Mouse (Mus musculus) cerebellum, adult 8-10 months (tissue): ENCODE results near the gene Olfr1512.
"Not testable (repeated sequence)": the region's sequence is repeated elsewhere in the genome, so short reads cannot be mapped to it uniquely, and the experiment has no call there.

Experiments
- DNase-seq: peaks from one replicate; pipeline ENCODE4 v3.0.0; 2022

Olfr1512 gene

DNA sequence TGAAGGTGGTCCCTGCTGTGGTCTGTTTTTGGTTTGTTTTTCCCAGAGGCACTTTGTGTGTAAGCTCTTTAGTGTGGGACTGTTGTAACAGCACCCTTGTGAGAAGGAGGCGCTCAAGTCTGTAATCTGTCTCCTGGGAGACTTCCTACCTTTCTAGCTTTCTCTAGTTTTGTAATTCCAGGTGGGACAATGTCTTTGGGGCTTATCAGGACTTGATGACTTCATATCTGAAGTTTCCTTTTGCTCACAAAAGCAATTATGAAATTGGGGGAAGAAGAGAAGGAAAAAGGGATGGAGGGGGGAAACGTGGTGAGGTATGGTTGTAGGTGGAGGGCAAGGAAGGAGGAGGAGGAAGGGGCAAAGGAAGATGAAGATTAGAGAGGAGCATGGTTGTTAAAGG, at the start of gene Olfr1512:
Gene Olfr1512, minus strand, starts transcription at position 101 of the 400 bp plus-strand sequence.
- DNase-seq, result no peak

GRCm38 (mm10) chr14:52427686-52428085, 48.7 kb upstream of the Olfr1512 start:
- DNase-seq, result no peak

GRCm38 (mm10) chr14:52414273-52414672, 35.3 kb upstream of the Olfr1512 start, which contains the start of gene Olfr1510:
Gene Olfr1510 (minus strand): TSS chr14:52414373.
- no peak for DNase-seq

DNA sequence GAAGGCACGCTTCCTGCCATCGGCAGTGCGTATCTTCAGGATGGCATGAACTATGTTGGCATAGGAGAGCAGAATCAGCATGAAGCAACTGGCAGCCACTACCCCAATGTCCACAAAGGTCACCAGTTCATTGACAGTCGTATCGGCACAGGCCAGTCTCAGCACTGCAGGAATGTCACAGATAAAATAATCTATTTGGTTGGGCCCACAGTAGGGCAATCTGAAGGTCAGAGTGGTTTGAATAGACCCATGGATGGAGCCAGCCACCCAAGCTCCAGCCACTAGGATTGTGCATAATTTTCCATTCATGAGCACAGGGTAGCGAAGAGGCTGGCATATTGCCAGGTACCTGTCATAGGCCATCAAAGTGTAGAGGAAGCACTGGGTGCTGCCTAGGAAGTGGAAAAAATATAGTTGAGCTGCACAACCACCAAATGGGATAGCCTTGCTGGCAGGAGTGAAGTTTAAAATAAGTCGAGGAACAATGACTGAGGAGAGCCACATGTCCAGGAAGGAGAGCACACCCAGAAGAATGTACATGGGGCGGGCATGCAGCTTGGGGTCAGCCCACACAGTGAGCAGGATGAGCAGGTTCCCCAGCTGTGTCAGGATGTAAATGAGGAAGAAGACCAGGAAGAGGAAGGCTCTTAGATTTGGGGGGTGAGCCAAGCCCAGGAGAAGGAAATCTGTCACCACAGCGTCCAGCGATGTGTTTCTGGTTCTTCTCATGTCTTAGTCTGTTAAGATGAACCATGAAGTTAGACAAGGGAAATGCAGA, 31.4 kb upstream of the Olfr1512 start:
- not testable (repeated sequence) for DNase-seq

- no peak for DNase-seq
These were observed 18.3 kb upstream of the Olfr1512 start, which contains the start of gene Olfr1511 for GRCm38 (mm10) chr14:52397279-52397678. Gene Olfr1511 (minus strand): TSS chr14:52397379.

DNA sequence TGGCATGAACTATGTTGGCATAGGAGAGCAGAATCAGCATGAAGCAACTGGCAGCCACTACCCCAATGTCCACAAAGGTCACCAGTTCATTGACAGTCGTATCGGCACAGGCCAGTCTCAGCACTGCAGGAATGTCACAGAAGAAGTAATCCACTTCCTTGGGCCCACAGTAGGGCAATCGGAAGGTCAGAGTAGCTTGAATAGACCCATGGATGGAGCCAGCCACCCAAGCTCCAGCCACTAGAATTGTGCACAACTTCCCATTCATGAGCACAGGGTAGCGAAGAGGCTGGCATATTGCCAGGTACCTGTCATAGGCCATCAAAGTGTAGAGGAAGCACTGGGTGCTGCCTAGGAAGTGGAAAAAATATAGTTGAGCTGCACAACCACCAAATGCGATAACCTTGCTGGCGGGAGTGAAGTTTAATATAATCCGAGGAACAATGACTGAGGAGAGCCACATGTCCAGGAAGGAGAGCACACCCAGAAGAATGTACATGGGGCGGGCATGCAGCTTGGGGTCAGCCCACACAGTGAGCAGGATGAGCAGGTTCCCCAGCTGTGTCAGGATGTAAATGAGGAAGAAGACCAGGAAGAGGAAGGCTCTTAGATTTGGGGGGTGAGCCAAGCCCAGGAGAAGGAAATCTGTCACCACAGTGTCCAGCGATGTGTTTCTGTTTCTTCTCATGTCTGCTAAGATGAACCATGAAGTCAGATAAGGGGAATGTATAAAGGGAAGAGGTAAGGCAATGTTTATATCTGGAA, 11.3 kb upstream of the Olfr1512 start:
- DNase-seq, result not testable (repeated sequence)

GRCm38 (mm10) chr14:52368741-52369140, 10.2 kb downstream of the Olfr1512 start:
- no peak for DNase-seq

- no peak for DNase-seq
These were observed 22.7 kb downstream of the Olfr1512 start, which contains the start of gene Olfr1513 for GRCm38 (mm10) chr14:52356308-52356707. Gene Olfr1513 (minus strand): TSS chr14:52356408.

DNA sequence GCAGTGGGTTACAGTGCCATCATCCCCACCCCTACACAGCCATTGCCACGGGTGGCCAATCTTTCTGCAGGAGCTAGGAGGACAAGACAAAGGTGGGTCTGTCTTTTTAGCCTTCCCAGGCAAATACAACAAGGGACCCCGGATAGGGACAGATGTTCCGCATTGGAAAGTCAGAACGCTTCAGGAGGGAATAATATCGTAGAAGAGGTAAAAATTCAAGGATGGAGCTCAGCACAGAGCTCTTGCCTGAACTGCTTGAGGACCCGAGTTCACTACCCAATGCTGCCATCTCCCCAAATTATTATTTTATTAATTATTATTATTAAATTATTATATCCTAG, 39.5 kb downstream of the Olfr1512 start:
- DNase-seq, result no peak

- peak; percentile 68 for DNase-seq
These were observed 40.0 kb downstream of the Olfr1512 start for GRCm38 (mm10) chr14:52338751-52339511.

GRCm38 (mm10) chr14:52332171-52332570, 46.8 kb downstream of the Olfr1512 start:
- DNase-seq, result no peak

GRCm38 (mm10) chr14:52331069-52331750, 47.8 kb downstream of the Olfr1512 start:
- no peak for DNase-seq

DNA sequence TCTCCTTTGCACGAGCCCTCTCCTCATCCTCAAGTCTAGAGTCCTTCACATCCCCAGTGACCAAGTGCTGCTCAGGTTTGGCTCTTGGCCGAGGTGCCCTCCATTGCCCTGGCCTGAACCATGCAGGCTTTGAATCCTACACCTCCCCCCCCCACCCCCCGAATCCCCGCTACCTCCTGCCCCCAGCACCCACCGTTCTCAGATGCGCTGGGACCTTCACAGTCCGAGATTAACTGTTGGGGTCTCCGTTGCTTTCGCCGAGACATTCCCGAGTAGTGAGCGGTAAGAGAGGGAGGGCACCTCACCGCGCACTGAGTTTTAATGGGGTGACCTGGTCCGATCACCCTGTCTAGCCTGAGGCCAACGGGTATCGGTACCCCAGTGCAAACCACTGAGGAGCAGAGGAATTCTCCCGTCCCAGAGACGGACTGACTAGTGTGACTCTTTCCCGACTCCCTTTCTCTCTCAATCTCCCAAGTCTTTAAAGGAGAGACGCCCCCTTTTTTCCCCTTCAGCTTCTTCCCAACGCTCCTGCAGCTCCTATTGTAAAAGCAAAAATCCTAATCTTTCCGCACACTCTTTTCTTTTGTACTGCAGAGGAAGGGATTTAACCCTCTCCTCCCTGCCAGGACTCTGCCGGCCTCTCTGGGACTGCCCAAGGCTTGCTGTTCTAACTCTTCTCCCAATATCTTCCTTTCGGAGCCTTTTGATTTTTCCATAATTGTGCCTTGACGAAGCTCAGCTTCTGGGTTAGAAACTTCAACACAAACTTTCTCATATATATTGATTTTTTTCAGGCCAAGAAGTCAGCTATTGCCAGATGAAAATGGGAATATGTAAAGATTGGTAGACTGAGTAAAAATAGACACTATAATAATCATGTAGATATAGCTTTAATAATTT, 50.8 kb downstream of the Olfr1512 start, which contains the start of gene Sall2:
Gene Sall2, minus strand, starts transcription at position 853 of the 903 bp plus-strand sequence.
- no peak for DNase-seq

GRCm38 (mm10) chr14:52327375-52327901, 51.5 kb downstream of the Olfr1512 start:
- DNase-seq, result no peak

- DNase-seq, result no peak
These were observed 53.1 kb downstream of the Olfr1512 start for GRCm38 (mm10) chr14:52325890-52326289.
